Mouse (Mus musculus): ENCODE results near the gene Tmem185b.

Tmem185b gene

GRCm38 (mm10) chr1:119525689-119526591, at the start of gene Tmem185b:
Gene Tmem185b (plus strand): TSS chr1:119526160.
- DNase-seq = peak; percentile 94

- DNase-seq = no peak
Observed at GRCm38 (mm10) chr1:119476905-119477353, 49.0 kb upstream of the Tmem185b start.

- no peak for DNase-seq
Observed at GRCm38 (mm10) chr1:119479641-119480040, 46.3 kb upstream of the Tmem185b start.

- no peak for DNase-seq
Observed at GRCm38 (mm10) chr1:119480678-119481077, 45.3 kb upstream of the Tmem185b start.

GRCm38 (mm10) chr1:119481205-119481932, 44.6 kb upstream of the Tmem185b start:
- DNase-seq = no peak

GRCm38 (mm10) chr1:119482891-119483290, 43.1 kb upstream of the Tmem185b start:
- no peak for DNase-seq

GRCm38 (mm10) chr1:119484457-119484856, 41.5 kb upstream of the Tmem185b start:
- peak; percentile 61 for DNase-seq

DNA sequence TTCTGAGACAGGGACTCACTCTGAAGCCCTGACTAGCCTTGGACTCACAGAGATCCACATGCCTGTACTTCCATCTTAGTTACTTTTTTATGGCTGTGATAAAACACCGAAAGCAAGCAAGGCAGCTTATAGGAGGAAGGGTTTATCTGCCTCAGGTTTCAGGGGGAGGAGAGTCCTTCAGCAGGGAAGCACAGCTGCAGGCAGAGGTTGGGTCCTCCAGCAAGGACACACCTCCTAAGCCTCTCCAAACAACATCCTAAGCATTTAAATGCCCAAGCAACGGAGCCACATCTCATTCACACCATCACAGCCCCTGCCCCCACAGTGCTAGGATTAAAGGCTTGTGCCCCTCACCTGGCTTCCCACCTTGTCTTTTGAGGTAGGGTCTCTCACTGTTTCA, 40.1 kb upstream of the Tmem185b start:
- no peak for DNase-seq

DNA sequence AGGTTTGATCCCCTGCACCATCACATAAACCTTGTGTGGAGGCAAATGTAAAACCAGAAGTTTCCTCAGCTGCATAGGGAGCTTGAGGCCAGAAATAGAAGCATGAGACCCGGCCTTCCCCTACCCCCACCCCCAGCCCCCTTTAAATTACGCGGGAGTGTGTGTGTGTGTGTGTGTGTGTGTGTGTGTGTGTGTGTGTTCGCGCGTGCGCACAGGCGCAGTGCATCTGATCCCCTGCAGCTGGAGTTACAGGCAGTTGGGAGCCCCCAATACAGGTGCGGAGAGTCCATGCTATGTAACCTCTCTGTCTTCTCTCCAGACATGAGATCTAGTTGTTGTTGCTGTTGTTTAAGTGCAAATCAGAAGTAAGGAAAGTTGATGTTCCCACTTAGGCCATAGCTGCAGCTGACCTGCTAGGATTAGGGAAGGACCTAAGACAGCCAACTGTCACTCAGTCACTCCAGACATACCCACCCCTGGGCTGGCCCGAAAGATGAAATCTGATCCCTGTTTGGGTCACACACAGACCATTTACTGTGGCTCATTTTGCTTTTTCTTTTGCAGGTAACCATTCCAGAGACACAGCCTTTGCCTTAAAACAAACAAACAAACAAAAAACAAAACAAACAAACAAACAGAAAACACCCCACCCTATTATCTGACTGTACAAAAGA, 37.9 kb upstream of the Tmem185b start:
- DNase-seq = no peak

GRCm38 (mm10) chr1:119490765-119491164, 35.2 kb upstream of the Tmem185b start:
- DNase-seq = no peak

GRCm38 (mm10) chr1:119492097-119492496, 33.9 kb upstream of the Tmem185b start:
- DNase-seq = peak; percentile 95

- no peak for DNase-seq
Observed at GRCm38 (mm10) chr1:119492505-119492904, 33.5 kb upstream of the Tmem185b start.

DNA sequence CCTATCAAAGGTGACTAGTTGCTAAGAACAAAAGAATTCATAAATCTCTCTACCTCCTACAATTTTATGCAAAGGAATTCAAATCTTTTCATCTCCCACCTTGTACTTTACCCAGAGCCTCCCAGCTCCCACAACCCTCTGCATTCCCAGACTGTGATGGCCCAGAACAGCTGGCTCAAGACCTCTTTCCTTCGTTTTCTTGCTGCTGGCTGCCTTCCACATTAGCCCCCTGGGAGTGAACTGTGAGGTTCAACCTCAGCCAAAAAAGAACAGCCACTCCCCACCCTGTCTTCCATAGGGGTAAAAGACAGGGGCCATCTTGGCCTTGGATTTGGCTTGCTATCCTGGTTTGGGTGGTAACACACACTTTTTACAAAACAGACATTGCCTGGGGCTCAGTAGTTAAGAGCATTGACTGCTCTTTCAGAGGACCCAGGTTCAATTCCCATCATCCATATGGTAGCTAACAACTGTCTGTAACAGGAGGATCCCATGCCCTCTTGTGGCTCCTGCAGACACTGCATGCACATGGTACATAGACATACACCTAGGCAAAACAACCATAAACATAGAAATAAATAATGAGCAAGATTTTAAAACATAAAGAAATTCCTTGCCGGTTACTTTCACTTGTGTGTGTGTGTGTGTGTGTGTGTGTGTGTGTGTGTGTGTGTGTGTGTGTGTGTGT, 31.8 kb upstream of the Tmem185b start:
- peak; percentile 54 for DNase-seq

DNA sequence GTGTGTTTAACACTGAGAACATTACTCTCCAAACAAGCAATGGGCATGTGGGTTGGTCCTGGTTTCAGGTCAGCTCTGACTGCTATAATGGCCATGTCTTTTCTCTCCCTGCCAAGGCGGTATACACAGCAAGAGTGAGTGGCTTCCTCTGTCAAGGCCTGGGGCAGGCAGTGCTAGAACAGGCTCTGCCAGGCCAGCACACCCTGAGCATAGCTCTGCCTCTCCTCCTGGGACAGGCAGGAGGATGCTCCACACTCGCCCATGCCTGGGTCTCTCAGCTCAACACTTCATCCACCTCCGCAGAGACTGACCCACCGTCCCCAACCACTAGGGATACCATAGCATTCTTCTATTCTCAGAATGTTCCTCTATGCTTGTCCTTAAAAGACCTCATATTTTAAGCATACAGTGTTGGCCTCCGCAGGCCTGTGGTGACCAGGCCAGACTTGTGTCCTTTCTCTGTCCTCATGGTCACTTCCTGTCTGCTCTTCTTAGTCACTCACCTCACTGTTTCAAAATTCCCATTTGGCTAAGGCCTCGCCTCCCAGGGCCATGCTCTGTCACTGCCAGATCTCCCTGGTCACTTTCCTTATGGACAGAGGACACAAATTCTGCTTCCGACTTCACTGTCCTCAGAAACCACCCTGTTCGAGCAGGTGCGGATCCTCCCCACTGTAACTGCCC, 31.1 kb upstream of the Tmem185b start:
- no peak for DNase-seq

GRCm38 (mm10) chr1:119495396-119495775, 30.6 kb upstream of the Tmem185b start:
- peak; percentile 67 for DNase-seq

DNA sequence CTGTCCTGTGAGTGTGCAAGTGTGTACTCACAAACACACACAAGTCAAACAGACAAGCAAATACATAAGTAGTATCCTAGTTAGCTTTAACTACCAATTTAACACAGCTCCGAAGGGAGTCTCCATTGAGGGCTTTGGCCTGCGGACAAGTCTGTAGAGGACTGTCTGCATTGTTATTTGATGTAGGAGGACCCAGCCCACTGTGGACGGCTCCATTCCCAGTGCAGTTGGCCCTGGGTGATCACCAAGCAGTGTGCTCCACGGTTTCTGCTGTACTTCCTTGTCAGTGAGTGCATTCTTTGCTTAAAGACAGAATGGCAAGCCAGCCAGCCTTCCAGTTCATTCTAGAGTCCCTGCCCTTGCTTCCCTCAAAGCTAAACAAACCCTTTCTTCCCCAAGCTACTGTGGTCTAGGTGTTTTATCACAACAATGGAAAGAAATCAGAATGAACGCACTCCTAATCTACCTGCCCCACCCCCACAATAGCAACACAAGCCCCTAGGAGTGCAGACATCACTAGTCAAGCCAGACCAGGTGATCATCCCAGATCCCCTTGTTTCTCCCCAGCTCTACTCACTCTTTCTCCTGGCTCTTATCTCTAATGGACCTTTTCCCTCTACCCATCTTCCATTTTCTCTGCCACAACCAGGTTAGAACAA, 28.5 kb upstream of the Tmem185b start:
- no peak for DNase-seq

- DNase-seq = peak; percentile 46
Observed at GRCm38 (mm10) chr1:119498536-119499231, 27.3 kb upstream of the Tmem185b start.

DNA sequence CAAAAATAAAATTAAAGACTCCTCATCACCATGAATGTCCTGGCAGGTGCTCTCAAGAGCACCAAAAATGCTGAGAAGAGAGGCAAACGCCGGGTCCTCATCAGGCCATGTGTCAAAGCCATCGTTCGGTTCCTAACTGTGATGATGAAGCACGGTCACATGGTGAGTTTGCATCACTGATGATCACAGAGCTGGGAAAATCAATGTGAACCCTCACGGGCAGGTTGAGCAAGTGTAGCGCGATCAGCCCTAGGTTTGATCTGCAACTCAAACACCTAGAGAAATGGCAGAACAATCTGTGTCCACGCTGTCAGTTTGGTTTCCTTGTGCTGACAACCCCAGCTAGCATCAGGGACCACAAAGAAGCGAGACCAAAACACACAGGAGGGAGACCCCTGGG, 26.5 kb upstream of the Tmem185b start:
- no peak for DNase-seq

DNA sequence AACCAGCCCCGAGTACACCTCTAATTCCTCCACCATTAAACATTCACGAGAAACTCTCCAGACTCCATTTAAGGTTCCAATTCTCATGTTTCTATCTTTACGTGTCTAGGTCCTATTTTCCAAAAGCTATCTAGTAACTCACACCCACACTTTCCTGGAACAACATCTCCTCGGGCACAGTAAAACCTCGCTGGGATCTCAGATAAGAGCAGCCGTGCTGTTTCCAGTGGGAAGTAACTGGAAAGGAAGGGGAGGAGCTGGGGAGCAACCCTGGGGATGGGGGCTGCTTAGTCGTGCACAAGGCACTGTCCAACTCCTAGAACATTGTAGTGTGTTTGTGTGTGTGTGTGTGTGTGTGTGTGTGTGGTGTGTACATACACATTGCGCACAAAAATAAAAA, 24.1 kb upstream of the Tmem185b start:
- DNase-seq = no peak

GRCm38 (mm10) chr1:119502729-119503128, 23.2 kb upstream of the Tmem185b start:
- DNase-seq = no peak

- DNase-seq = no peak
Observed at GRCm38 (mm10) chr1:119503181-119503580, 22.8 kb upstream of the Tmem185b start.
